Mouse (Mus musculus) testis, adult 2 months (tissue): ENCODE results near the gene Zcchc2. TPM values are rescaled to one million over a fixed set of nuclear protein-coding genes. Genes with fewer than 3 reads are reported as not detected.
A peak's percentile ranks its signal among the peaks of the same experiment; 100 is the strongest.

Experiments used
- H3K27ac ChIP-seq: fragments of 200-500 bp; 2 replicates; pipeline ENCODE4 v1.5.1; 2012; ENCODE audit warnings: low read depth, low read length; ENCODE audit not compliant: control insufficient read depth, insufficient read depth
- H3K27me3 ChIP-seq: fragments of 200-500 bp; 2 replicates; pipeline ENCODE4 v1.6.1; 2012; ENCODE audit warnings: mild to moderate bottlenecking, low read length, moderate library complexity; ENCODE audit not compliant: control insufficient read depth, insufficient read depth
- H3K36me3 ChIP-seq: fragments of 200-500 bp; 2 replicates; pipeline ENCODE4 v1.6.1; 2012; ENCODE audit warnings: mild to moderate bottlenecking, low read length; ENCODE audit not compliant: control insufficient read depth, insufficient read depth
- H3K4me1 ChIP-seq: fragments of 200-500 bp; 2 replicates; pipeline ENCODE4 v1.6.1; 2012; ENCODE audit warnings: low read length; ENCODE audit not compliant: control insufficient read depth, insufficient read depth
- H3K4me3 ChIP-seq: fragments of 200-500 bp; 2 replicates; pipeline ENCODE4 v1.5.1; 2012; ENCODE audit warnings: low read depth, mild to moderate bottlenecking, low read length, moderate library complexity, mixed read lengths; ENCODE audit not compliant: control insufficient read depth
- CTCF ChIP-seq: fragments of 200-500 bp; IDR thresholded peaks from 2 replicates; pipeline ENCODE4 v1.5.1; 2012; ENCODE audit warnings: low read depth, mild to moderate bottlenecking, inconsistent platforms, low read length, moderate library complexity; ENCODE audit not compliant: control insufficient read depth, insufficient read depth, insufficient replicate concordance
- POLR2A ChIP-seq: fragments of 200-500 bp; IDR thresholded peaks from 2 replicates; pipeline ENCODE4 v1.6.1; 2012; ENCODE audit warnings: low read depth, mild to moderate bottlenecking, inconsistent platforms, low read length, moderate library complexity; ENCODE audit not compliant: control insufficient read depth
- polyA plus RNA-seq: library from polyadenylated mRNA; depleted of rRNA; stranded (reverse); fragments of >200 nt; gene quantifications from 2 replicates; pipeline ENCODE4 v1.2.3, GENCODE M21; 2012

Zcchc2 gene
- polyA plus RNA-seq, 1 experiment, result 55.9 TPM

DNA sequence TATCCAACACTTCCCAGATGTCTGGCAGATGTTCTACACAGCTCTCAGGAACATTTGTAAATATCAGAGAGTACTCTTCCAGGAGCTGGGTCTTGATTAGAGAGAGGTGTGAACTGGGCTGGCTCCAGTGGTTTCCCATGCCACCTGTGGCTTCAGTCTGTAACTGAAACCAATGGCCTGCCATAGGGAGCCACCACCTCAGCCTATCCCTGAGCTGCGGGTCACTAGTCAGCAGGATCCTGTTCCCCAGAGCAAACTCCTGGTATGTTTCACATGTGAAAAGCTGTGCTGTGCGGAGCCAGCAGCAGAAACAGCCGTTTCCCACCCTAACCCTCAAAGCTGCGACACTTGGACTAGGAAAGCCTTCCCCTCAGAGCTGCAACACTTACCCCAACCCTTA, 28.7 kb upstream of the Zcchc2 start:
- Histone ChIP-seq H3K4me3 (no peak overlapping the region), H3K27me3 (no peaks in the 10 kb centered on the region), H3K27ac (no peak overlapping the region), H3K4me1 (peaks cover 2% of the 10 kb centered on the region; the same call in 1 of the 2 replicates), H3K36me3 (no peaks in the 10 kb centered on the region)
- TF ChIP-seq POLR2A (no peak), CTCF (no peak)

DNA sequence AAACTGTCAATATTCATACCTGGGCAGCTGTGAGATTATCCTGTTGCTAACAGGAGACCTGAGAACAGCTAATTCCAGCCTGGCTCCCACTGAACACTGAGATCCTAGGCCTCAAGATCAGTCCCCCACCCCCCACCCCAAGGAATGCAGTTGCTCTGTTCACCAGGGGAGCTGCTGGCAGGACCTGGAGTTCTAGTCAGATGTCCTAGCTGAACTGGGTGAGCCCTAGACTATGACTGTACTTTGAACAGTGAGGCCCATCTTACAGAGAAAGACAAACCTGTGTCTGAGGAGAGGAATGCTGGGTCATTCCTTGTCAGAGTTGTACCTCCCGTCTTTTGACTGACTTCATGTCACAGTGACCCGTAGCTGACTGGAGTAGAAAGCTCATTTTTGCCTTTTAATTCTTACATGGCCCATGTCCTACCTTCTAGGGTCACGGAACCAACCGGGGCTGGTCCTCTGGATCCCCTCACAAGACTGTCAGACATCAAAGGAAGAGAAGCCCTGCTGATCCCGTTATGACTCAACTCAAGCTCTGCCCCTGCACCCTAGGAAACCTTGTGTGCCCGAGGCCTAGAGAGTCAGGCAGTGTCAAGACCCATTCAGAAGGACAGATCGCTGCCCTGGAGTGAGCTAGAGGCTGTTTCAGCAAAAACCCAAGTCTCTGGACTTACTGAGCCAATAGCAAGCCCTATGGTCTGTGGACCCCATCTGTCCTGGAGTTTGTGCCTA, 28.0 kb upstream of the Zcchc2 start:
- no peaks in the 10 kb centered on the region for H3K27me3 ChIP-seq
- H3K27ac ChIP-seq, result no peak overlapping the region
- no peak overlapping the region for H3K4me3 ChIP-seq

DNA sequence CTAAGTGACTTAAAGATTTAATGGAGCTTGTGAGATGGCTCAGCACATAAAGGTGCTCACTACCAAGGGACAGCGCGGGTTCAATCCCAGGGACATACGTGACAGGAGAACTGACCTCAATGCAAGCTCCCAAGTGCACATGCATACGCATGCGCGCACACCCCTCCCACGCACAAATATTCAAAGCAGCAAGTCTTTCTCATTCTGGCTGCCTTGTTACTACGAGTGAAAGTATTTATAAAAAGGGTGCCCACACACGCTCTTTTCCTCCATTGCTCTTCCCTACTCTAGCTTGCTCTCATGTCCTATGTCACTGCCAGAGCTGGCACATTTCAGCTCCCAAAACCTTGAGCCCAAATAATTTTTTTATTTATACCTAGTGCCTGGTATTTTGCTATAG, 27.4 kb upstream of the Zcchc2 start:
- TF ChIP-seq POLR2A (no peak), CTCF (no peak)
- Histone ChIP-seq H3K27ac (no peak overlapping the region), H3K27me3 (no peaks in the 10 kb centered on the region), H3K36me3 (no peaks in the 10 kb centered on the region), H3K4me1 (peaks cover 2% of the 10 kb centered on the region; the same call in 1 of the 2 replicates), H3K4me3 (no peak overlapping the region)

More for the DNA sequence above, 28.0 kb upstream of the Zcchc2 start:
- Histone ChIP-seq H3K4me1 (peaks cover 2% of the 10 kb centered on the region; the same call in 1 of the 2 replicates), H3K36me3 (no peaks in the 10 kb centered on the region)
- no peak for TF ChIP-seq CTCF
- no peak for TF ChIP-seq POLR2A

DNA sequence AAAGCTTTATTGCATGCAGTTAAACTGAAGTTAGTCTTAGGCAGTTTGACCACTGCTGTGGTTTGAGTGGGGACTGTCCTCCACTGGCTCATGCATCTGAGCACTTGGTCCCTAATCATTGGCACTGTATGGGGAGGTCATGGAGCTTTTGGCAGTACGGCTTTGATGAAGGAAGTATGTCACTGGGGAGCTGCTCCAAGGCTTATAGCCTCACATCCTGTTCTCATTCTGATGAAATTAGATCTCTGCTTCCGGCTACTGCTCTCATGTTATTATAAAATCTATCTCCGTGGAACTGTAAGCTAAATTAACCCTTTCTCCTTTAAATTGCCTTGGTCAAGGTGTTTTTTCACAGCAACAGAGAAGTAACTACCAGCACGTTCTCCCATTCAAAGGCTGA, 25.7 kb upstream of the Zcchc2 start:
- Histone ChIP-seq H3K4me1 (peaks cover 2% of the 10 kb centered on the region; the same call in 1 of the 2 replicates), H3K27me3 (no peaks in the 10 kb centered on the region), H3K36me3 (no peaks in the 10 kb centered on the region), H3K27ac (no peak overlapping the region), H3K4me3 (no peak overlapping the region)
- TF ChIP-seq CTCF (no peak), POLR2A (no peak)

- TF ChIP-seq CTCF, result no peak
- no peak for TF ChIP-seq POLR2A
- H3K27ac ChIP-seq, result no peak overlapping the region
These were observed 25.0 kb upstream of the Zcchc2 start for GRCm38 (mm10) chr1:105965189-105965588.

DNA sequence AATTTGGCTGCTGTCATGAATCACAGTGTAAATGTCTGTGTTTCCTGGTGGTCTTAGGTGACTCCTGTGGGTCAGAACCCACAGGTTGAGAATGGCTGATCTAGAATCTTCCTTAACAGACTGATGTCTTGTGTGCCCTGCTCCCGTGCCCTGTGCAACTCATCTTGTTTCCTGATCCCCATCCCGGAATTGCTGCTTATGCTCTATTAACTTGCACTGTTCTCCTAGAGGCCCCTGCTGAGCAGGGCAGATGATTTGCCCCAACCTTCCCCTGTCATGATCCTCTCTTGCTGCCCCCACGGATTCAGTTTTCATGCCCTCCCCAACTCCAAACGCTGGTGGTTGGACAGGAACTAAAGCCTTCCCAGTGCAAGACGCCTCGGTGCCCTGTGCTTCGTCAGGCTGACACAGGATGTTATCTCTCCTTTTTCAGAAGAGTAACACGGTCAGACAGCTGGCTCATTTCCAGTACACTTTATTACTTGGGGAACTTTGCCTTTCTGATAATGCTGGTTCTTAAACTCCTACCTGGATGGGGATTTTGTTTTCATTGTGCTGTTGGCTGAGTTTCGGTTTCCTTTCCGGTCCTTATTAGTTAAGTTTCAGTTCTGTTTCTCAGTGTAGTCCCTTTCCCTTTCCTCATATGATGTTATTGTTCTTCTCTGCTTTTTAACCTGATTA, 18.6 kb upstream of the Zcchc2 start:
- no peaks in the 10 kb centered on the region for H3K36me3 ChIP-seq
- H3K27ac ChIP-seq, result peak overlapping the region; percentile 73
- no peaks in the 10 kb centered on the region; the same call in 1 of the 2 replicates for H3K4me1 ChIP-seq
- H3K27me3 ChIP-seq, result no peaks in the 10 kb centered on the region
- TF ChIP-seq CTCF, result no peak
- TF ChIP-seq POLR2A, result no peak
- H3K4me3 ChIP-seq, result peak overlapping the region; percentile 45

More at GRCm38 (mm10) chr1:105965189-105965588, 25.0 kb upstream of the Zcchc2 start:
- Histone ChIP-seq H3K4me1 (peaks cover 2% of the 10 kb centered on the region; the same call in 1 of the 2 replicates), H3K4me3 (no peak overlapping the region), H3K36me3 (no peaks in the 10 kb centered on the region), H3K27me3 (no peaks in the 10 kb centered on the region)

DNA sequence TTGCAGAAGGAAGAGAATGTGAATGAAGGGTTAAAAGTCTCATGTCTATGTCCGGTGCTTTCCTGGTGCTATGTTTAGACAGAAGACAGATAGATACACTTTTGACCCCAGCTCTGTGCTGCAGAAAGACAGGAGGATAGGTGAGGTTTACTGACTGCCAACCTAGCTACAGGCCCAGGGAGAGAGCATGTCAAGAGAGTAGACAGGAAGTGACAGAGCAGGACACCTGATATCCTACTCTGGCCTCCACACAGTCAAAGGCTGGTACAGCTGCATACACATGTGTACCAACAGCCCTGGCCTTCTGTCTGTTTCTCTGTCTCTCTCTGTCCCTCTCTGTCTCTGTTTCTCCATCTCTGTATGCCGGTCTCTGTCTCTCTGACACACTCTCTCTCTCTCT, 16.2 kb upstream of the Zcchc2 start:
- Histone ChIP-seq H3K4me3 (no peak overlapping the region), H3K4me1 (no peaks in the 10 kb centered on the region; the same call in 1 of the 2 replicates), H3K27ac (no peak overlapping the region), H3K36me3 (no peaks in the 10 kb centered on the region), H3K27me3 (no peaks in the 10 kb centered on the region)
- TF ChIP-seq POLR2A (no peak), CTCF (no peak)
